Mouse (Mus musculus) left cerebral cortex, adult 2 months (tissue): ENCODE results near the gene Rcsd1. TPM values are rescaled to one million over a fixed set of nuclear protein-coding genes. Genes with fewer than 3 reads are reported as not detected.

Experiments
- DNase-seq, 2 experiments: peaks; one replicate each; pipeline ENCODE4 v3.0.0; 2021 to 2022; ENCODE audit warnings: low spot score in 2 of 2, mixed read lengths in 1 of 2; ENCODE audit errors: extremely low spot score in 1 of 2
- H3K27ac ChIP-seq: fragments of 200-600 bp; 2 replicates; pipeline ENCODE4 v1.8.1; 2022
- H3K4me3 ChIP-seq: fragments of 200-600 bp; 2 replicates; pipeline ENCODE4 v1.8.1; 2022
- CTCF ChIP-seq: fragments of 200-600 bp; IDR thresholded peaks from 2 replicates; pipeline ENCODE4 v1.8.1; 2022; ENCODE audit warnings: antibody characterized with exemption, mild to moderate bottlenecking, moderate library complexity
- intact Hi-C: fragments of 180-260 bp; cut with DNase I; formaldehyde crosslinking; loops from one replicate; pipeline ENCODE4 v1.15.1; 2025
- total RNA-seq, 2 experiments: library from RNA; stranded (reverse); gene quantifications; 2 replicates each; pipeline ENCODE4 v1.2.3; 2021

The Rcsd1 gene
- total RNA-seq, 2 experiments from 2014 or later: 4.9 to 5.8 TPM

- TF ChIP-seq CTCF: no peak
- intact Hi-C loops: no loop called here
- no peak for DNase-seq
Measured at GRCm38 (mm10) chr1:165651158-165651557, 58.4 kb downstream of the Rcsd1 start.

GRCm38 (mm10) chr1:165645102-165645501 lies 64.5 kb downstream of the Rcsd1 start:
- no peak; the same call in 1 of the 2 replicates for TF ChIP-seq CTCF
- Histone ChIP-seq H3K27ac (no peak overlapping the region), H3K4me3 (no peak overlapping the region)
- intact Hi-C loops: loop anchor here (10.0 kb wide), 1 partner anchor 250 kb away; no protein-coding TSS in a partner anchor
- DNase-seq: no peak

More at GRCm38 (mm10) chr1:165651158-165651557, 58.4 kb downstream of the Rcsd1 start:
- Histone ChIP-seq H3K4me3 (no peak overlapping the region), H3K27ac (no peak overlapping the region)

GRCm38 (mm10) chr1:165643735-165644134 lies 65.8 kb downstream of the Rcsd1 start:
- Histone ChIP-seq H3K4me3 (no peak overlapping the region), H3K27ac (no peak overlapping the region)
- intact Hi-C loops: loop anchor here (2.0 to 10.0 kb wide), 3 partner anchors 61 to 357 kb away; no protein-coding TSS in a partner anchor
- no peak for TF ChIP-seq CTCF
- no peak for DNase-seq

- no peak for TF ChIP-seq CTCF
- intact Hi-C loops: loop anchor here (2.0 to 10.0 kb wide), 3 partner anchors 60 to 358 kb away; no protein-coding TSS in a partner anchor
- H3K27ac ChIP-seq: peak overlapping the region; percentile 91
Measured at GRCm38 (mm10) chr1:165642780-165643311, 66.7 kb downstream of the Rcsd1 start.

GRCm38 (mm10) chr1:165641786-165642771 lies 67.5 kb downstream of the Rcsd1 start:
- peak overlapping the region; percentile 57 for H3K4me3 ChIP-seq
- H3K27ac ChIP-seq: peak overlapping the region; percentile 91
- DNase-seq: peak; percentile 90 to 95
- TF ChIP-seq CTCF: no peak
- intact Hi-C loops: loop anchor here (2.0 to 10.0 kb wide), 3 partner anchors 59 to 359 kb away; no protein-coding TSS in a partner anchor

More at GRCm38 (mm10) chr1:165642780-165643311, 66.7 kb downstream of the Rcsd1 start:
- peak; percentile 18 to 25 for DNase-seq
- H3K4me3 ChIP-seq: peak overlapping the region; percentile 57

- H3K4me3 ChIP-seq: peak overlapping the region; percentile 57
- peak overlapping the region; percentile 73; the same call in 1 of the 2 replicates for H3K27ac ChIP-seq
- intact Hi-C loops: loop anchor here (10.0 kb wide), 1 partner anchor 247 kb away; no protein-coding TSS in a partner anchor
- TF ChIP-seq CTCF: peak; percentile 77
- DNase-seq: peak; percentile 78 to 80
Measured at GRCm38 (mm10) chr1:165641271-165641771, 68.2 kb downstream of the Rcsd1 start.

GRCm38 (mm10) chr1:165636289-165636688 lies 73.3 kb downstream of the Rcsd1 start:
- H3K27ac ChIP-seq: no peak overlapping the region

GRCm38 (mm10) chr1:165635055-165635897 lies 74.3 kb downstream of the Rcsd1 start:
- no peak for TF ChIP-seq CTCF
- Histone ChIP-seq H3K4me3 (peak overlapping the region; percentile 72), H3K27ac (peak overlapping the region; percentile 58; the same call in 1 of the 2 replicates)
- intact Hi-C loops: loop anchor here (2.0 kb wide), 1 partner anchor 174 kb away; the partner anchor contains the start of genes Dcaf6 and Mpc2
- DNase-seq: no peak

More at GRCm38 (mm10) chr1:165636289-165636688, 73.3 kb downstream of the Rcsd1 start:
- TF ChIP-seq CTCF: no peak
- no peak for DNase-seq
- H3K4me3 ChIP-seq: no peak overlapping the region
- intact Hi-C loops: no loop called here

GRCm38 (mm10) chr1:165634151-165634884 lies 75.2 kb downstream of the Rcsd1 start, which contains the start of gene Mpzl1:
Gene Mpzl1 (minus strand): TSS chr1:165634538.
- intact Hi-C loops: loop anchor here (2.0 kb wide), 1 partner anchor 174 kb away; the partner anchor contains the start of genes Dcaf6 and Mpc2
- no peak; the same call in 1 of the 2 replicates for TF ChIP-seq CTCF
- Histone ChIP-seq H3K27ac (peak within 1 kb of the TSS; percentile 82), H3K4me3 (peak within 1 kb of the TSS; percentile 72)
- DNase-seq: peak; percentile 98

GRCm38 (mm10) chr1:165633345-165633744 lies 76.2 kb downstream of the Rcsd1 start:
- no peak for DNase-seq
- Histone ChIP-seq H3K27ac (peak overlapping the region; percentile 82), H3K4me3 (peak overlapping the region; percentile 72)
- TF ChIP-seq CTCF: no peak
- intact Hi-C loops: no loop called here
